Mouse (Mus musculus) thymus, adult 2 months (tissue): ENCODE data around the gene Ano3.

Source experiments
- CTCF ChIP-seq: fragments of 200-500 bp; IDR thresholded peaks from 2 replicates; pipeline ENCODE4 v1.5.1; 2012; ENCODE audit warnings: mild to moderate bottlenecking, control low read depth, low read length, moderate library complexity, borderline replicate concordance; ENCODE audit not compliant: control insufficient read depth, poor library complexity, insufficient read depth; ENCODE audit errors: extremely low read depth
- POLR2A ChIP-seq: fragments of 200-500 bp; IDR thresholded peaks from 2 replicates; pipeline ENCODE4 v1.6.1; 2012; ENCODE audit warnings: mild to moderate bottlenecking, low read length, control low read depth, moderate library complexity; ENCODE audit not compliant: control insufficient read depth, poor library complexity, insufficient read depth; ENCODE audit errors: extremely low read depth

DNA sequence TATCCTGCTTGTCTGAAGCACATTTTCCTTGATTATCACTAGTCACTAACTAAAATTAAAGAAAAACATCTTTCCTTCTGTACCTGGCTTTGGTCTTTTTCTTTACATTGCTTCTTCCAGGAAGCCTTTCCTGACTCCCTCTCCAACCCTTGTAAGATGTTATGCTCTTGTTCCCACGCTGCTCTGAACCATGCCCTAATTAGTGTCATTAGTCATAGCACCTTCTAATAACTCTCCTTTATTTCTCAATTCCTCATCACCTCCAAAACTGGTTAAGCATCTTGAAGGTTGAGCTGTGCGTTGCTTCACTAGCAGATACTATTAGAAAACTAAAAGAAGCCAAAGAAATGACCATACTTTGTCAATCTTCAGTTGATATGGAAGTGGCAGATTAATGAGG is 193.2 kb downstream of the Ano3 start:
- no peak for TF ChIP-seq CTCF
- TF ChIP-seq POLR2A = no peak
